Mouse (Mus musculus) gonadal fat pad, adult 2 months (tissue): ENCODE results near the gene Msh3. TPM values are rescaled to one million over a fixed set of nuclear protein-coding genes. Genes with fewer than 3 reads are reported as not detected.
"Not testable (repeated sequence)": the region's sequence is repeated elsewhere in the genome, so short reads cannot be mapped to it uniquely, and the experiment has no call there.

ENCODE experiments used
- DNase-seq: peaks from one replicate; pipeline ENCODE4 v3.0.0-alpha.2; 2012; ENCODE audit warnings: low read depth
- polyA plus RNA-seq: library from polyadenylated mRNA; depleted of rRNA; stranded (reverse); fragments of >200 nt; gene quantifications from 2 replicates; pipeline ENCODE4 v1.2.3, GENCODE M21; 2012; rRNA removed

Msh3 gene
- polyA plus RNA-seq, 1 experiment = 8.9 TPM

DNA sequence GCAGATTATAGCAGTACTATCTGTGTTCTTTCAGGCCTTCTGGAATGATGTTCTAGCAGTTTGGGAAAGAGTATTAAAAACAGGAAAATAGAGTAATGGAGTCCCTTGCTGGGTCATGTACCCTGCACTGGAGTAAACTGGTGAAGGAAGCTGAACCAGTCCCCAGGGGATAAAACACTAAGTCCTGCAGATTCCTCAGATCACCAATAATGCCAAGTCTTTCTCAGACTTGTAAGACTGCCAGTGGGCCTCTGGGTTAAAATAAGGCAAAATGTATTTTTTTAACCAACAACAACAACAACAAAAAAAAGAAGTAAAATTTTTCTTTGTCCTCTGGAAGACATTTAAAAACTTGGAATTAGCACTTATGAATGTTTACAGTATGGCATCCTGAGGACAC lies 102.5 kb downstream of the Msh3 start:
- DNase-seq = no peak

DNA sequence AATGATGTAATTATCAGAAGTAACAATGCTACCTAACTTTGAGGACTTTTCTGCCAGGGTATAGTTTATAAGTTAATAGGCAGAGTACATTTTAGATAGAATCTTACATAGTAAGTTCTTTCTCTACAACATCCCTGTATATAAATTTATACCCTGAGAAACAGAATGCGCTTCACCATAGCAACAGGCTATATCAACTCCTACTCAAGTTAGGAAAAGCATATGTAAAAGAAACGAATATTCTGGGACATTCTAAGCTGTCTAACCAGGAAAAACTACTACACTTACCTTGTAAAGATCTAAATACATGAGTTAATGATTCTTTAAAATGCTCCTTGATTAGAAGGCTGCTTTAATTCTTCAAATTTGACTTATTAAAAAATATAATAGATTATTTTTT lies 107.2 kb downstream of the Msh3 start:
- DNase-seq = no peak

DNA sequence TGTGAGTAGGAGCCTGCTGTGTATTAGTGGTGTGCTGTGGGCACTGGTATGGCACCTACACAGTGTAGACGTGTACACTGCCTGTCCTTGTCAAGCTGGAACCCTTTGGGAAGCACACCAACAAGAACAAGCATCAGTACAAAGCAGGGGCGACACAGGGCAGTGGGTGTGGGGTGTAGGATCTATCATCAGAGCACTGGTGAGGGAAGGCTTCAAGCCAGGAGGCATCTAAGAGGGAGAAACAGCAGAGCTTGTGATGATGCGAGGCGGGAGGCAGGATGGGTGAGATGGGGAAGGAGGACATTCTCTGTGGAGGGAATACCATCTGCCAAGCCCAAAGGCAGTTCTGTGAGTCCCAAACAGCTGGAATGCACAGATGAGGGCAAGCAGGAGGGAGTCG lies 107.8 kb downstream of the Msh3 start:
- no peak for DNase-seq

DNA sequence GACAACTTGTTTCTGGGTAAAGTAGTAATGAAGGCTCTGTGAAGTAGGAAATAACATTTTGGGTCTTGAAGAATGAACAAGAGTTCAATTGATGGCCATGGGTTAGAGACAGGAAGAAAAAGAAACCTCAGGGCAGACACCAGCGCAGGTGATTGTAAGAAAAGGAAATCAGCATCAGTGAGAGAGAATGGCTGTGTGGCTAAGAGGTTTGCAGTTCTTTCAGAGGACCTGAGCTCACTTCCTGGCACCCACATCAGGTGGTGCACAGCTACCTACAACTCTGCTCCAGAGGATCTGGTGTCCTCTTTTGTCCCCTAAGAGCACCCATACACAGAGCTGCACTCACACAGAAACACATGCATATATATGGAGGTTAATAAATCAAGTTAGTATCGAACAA lies 110.1 kb downstream of the Msh3 start:
- DNase-seq = no peak

DNA sequence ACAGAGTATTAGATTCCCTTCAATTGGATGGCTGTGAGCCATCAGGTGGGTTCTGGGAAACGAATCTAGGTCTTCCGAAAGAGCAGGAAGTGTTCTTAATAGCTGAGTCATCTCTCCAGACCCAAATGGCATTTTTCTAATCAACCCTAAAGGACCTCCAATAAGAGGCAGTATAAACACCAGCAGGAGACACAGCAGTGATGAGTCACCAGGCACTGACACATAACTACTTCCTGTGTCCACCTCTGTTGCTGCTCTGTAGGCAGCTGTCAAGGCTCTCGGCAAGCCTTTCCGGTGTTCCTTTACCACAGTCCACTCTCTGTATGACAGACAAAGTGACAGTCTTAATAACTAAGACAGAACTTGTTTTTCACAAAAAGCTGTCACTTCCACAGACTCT lies 113.4 kb downstream of the Msh3 start:
- DNase-seq = no peak

DNA sequence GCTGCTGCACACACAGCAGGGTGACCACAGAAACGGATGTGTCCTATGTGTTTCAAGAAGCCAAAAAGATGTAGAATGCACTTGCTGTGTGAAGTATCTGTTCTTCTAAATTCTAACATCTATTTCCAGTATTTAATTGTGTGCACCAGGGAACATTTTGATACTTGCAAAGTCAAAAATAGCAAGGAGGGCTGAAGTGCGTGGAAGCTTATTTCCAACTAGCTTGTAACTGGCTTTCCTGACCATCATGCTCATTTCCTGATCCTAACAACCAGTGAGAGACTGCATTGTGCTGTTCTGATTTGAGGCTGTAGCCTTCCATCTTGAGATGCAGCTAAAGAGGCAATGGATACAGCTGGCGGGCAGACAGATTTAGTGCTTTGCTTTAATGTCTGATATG lies 116.9 kb downstream of the Msh3 start:
- DNase-seq = no peak

DNA sequence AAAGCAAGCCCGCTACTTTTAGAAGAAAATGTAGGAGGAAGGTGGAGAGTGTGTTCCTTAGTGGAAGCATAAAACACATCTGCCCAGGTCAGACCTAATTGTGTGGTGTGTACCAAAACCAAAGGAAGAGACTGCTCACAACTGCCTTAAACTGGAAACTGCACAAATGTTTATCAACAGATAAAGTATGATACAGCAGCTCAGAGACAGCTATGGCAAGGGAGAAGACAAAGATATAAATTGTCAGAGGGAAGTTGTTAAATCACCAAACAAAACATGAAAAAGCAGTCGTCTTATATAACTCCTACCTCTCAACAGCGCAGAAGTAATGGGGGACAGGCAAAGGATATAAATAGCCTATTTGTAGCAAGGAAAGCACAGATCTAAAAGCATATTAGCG lies 117.8 kb downstream of the Msh3 start:
- DNase-seq = no peak

DNA sequence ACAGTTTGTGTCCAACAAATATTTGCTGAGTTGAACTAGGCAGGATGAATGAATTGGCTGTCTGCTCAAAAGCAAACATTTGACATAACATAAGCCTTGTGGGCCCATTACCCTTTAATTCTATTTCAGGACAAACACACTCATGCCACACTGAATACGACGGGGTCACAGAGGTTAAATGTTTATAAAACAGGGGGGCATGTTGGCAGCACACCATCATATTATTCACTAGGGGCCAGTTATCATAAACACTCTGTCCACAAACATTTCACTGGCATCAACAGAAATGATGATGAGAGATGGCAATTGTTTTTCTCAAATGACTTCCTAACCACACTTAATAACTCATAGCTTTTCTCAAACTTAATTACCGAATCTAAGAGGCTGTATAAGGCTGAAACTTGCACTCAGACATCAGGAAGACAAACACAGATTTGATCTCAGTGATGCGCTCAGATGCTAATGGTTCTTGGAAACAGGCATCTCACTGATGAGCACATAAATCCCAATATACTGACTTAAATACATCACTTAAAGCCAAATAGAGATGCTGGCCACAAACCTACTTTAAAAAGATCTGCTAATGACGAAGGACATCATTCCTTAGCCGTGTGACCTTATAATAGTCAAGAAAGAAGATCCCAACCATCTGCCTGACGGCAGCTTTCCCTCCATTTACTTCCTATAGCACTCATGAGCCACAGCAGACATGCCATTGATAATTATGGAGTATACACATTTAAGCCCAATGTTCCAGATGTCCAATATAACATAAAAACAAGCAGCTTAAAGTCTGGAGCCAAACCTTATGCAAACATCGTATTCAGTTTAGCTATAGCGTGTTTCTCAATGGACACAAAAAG lies 122.5 kb downstream of the Msh3 start:
- no peak for DNase-seq

DNA sequence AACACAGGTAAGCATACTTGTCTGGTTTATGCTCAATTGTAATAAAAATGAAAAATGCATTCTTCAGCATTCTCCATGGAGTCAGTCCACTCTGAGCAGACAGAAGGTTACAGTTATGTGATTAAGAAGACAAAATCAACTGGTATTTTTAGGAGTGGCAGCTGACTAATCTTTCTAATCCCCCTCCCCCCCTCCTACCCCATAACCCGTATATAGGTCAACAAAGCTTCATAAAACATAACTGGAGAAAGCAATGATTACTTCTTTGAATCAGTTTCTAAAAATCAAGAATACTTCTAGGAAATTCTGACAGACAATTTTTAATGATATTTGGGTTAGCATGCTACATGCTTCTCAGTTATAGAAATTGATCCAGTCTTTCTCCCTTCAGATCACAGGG lies 126.8 kb downstream of the Msh3 start:
- DNase-seq = no peak

DNA sequence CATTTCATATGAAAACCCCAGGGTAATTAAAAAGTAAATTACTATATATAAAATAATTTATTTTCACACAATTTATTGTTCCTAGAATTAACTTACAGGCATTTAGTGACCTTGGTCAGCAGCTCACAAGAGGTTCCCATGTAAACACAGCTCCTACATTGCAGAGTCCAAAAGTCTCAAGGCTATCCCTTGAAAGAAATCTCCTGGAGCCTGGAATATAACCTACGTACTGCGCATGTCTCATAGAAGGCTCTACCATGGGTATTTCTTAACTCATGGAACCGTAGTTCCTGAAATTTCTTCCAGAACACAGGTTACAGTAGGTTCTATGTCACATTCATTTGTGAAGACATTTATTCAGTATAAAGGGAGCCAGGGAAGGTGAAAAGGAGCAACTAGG lies 131.2 kb downstream of the Msh3 start:
- no peak for DNase-seq

DNA sequence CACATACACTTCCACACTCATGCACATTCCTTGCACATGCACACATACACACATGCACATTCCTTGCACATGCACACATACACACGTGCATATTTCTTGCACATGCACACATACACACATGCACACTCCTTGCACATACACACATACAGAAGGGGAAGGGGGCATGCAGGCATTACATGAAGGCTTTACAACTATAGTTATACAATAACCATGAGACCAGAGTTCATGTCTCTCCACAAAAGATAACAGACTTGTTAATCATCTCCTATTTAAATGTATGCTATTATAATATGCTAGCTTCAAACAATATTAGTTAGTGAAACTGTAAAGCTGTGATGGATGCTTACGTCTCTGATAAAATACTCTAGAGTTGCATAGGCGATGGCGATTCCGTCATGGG lies 132.0 kb downstream of the Msh3 start:
- no peak for DNase-seq

DNA sequence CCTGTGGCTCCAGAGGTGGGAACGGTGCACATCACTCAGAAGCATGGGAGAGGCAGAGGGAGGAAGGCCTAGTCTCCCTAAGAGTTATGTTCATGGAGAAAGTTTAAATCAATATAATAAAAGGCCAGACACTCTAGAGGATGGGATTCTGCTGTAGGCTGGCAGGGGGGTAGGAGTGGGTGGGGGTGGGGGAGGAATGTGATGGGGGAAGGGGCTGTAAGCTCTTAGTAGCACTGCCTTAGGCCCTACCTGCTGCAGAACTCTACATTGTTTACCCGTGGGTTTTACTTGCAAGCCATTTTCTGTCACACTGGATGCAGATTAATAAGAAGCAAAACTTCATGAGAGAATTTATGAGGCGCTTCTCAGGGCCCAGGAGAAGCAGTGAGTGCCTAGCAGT lies 135.0 kb downstream of the Msh3 start:
- no peak for DNase-seq

DNA sequence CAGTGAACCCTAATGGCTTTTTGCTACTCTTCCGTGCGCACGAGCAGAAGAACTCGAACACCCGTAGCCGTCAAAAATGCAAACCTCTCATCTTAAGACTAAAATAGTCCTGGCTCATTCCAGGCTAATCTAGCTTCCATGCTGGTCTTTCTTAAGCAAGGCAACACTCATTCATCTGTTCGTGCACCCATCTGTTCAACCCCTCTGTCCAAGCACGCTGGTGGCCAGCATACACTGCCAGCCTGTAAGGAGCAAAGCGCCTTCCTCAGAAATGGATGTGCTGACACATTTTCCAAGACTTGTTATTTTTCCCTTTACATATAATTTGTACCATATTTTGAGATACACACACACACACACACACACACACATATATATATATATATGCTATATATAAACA lies 137.6 kb downstream of the Msh3 start:
- no peak for DNase-seq

DNA sequence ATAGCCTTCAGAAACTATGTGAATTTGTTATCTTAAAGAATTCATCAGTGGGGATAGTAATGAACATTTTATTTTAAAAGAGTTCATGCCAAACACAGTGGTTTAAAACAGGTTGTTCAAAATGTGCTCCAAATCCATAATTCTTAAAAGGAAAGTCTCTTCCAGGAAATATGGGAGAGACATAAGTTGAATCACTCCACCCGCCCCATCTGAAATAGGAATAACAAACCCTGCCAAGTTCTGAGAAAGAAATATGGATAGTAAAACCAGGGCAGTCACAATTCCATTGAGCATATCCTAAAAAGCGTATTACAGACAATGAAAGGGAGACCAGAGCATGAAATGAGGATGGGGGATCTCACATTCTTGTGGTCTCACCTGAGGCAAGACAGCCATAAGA lies 157.9 kb downstream of the Msh3 start:
- no peak for DNase-seq

DNA sequence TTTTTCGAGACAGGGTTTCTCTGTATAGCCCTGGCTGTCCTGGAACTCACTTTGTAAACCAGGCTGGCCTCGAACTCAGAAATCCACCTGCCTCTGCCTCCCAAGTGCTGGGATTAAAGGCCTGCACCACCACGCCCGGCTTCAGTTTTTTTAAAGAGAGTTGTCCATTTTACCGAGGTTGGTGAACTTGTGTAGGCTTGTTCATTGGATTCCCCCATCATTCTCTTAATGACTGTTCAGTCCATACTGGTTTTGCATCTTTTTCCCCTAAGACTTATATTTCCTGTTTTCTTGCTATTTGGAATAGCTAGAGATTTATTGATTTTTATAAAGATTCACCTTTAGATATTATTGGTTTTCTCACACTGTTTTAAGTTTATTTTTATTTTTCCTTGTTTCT lies 161.0 kb downstream of the Msh3 start:
- DNase-seq = not testable (repeated sequence)

DNA sequence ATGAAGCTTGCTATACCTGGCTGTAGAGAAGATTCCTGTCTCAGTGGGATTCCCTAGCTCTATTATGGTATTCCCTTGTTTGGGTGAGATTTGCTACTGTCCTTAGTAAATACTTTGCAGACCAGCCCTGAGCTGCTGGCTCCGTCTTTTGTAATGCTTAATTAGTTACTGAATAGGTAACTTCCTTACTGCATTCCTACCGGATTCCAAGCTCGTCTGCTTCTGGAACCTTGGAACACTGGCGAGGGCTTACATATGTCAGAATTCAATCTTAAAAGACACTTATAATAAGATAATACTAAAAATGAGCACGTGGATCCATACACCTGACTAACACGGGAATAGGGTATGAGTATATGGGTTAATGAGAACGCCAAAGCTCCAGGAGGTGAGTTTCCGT lies 182.1 kb downstream of the Msh3 start:
- DNase-seq = not testable (repeated sequence)

Other genes starting within 250 kb of the Msh3 start
- 10.3 and 13.3 TPM in 2 replicates for gene Rasgrf2, start 223.3 kb downstream of the Msh3 start, polyA plus RNA-seq
- gene Gm20379, start 49.0 kb downstream of the Msh3 start, polyA plus RNA-seq = not detected in 2 replicates
- 1.1 TPM in 2 replicates for gene Dhfr, start 277 bp downstream of the Msh3 start, polyA plus RNA-seq
- gene Ankrd34b, start 70.9 kb upstream of the Msh3 start, polyA plus RNA-seq = 0.16 and 0.22 TPM in 2 replicates
- 3.0 and 3.4 TPM in 2 replicates for gene Fam151b, start 129.0 kb upstream of the Msh3 start, polyA plus RNA-seq
- gene Zfyve16, start 175.9 kb upstream of the Msh3 start, polyA plus RNA-seq = 5.1 and 6.2 TPM in 2 replicates
- 7.4 and 8.3 TPM in 2 replicates for gene Spz1, start 221.2 kb upstream of the Msh3 start, polyA plus RNA-seq